Mouse (Mus musculus): ENCODE results near the gene Grk6. TPM values are rescaled to one million over a fixed set of nuclear protein-coding genes. Genes with fewer than 3 reads are reported as not detected.
A peak's percentile ranks its signal among the peaks of the same experiment; 100 is the strongest.

The Grk6 gene
- polyA plus RNA-seq, 1 experiment, result 189 TPM

- no peak for DNase-seq (ENCODE audit: low read depth in 1 of 2, low spot score in 2 of 2)
- Histone ChIP-seq H3K36me3 (ENCODE audit: control insufficient read depth, insufficient read depth, low read length) (no peaks in the 10 kb centered on the region), H3K4me1 (ENCODE audit: control insufficient read depth, insufficient read depth, insufficient read length) (peaks cover 28% of the 10 kb centered on the region), H3K27me3 (ENCODE audit: control insufficient read depth, insufficient read depth, low read length) (no peaks in the 10 kb centered on the region; the same call in 1 of the 2 replicates), H3K4me3 (ENCODE audit: extremely low read depth, insufficient read depth, insufficient read length) (peak overlapping the region; percentile 63; the same call in 1 of the 2 replicates), H3K27ac (ENCODE audit: insufficient read depth, low read length) (0 out of 2 replicates have a peak overlapping the region, but pooled peaks have one; percentile 3)
- TF ChIP-seq POLR2A (IDR thresholded peaks at IDR 0.05; ENCODE audit: low read depth, low read length) (no peak), CTCF (IDR thresholded peaks at IDR 0.05; ENCODE audit: extremely low read depth, insufficient read depth, insufficient read length, insufficient replicate concordance) (no peak)
- 1% methylated on average over 31 of the region's 31 CpGs for WGBS
Measured at GRCm38 (mm10) chr13:55471819-55472131, 26.9 kb downstream of the Grk6 start.

GRCm38 (mm10) chr13:55472132-55473022, 27.5 kb downstream of the Grk6 start:
- H3K4me3 ChIP-seq (ENCODE audit: extremely low read depth, insufficient read depth, insufficient read length), result peak overlapping the region; percentile 63
- H3K27ac ChIP-seq (ENCODE audit: insufficient read depth, low read length), result 0 out of 2 replicates have a peak overlapping the region, but pooled peaks have one; percentile 8
- H3K36me3 ChIP-seq (ENCODE audit: control insufficient read depth, insufficient read depth, low read length), result no peaks in the 10 kb centered on the region
- TF ChIP-seq POLR2A (IDR thresholded peaks at IDR 0.05; ENCODE audit: low read depth, low read length) (no peak), CTCF (IDR thresholded peaks at IDR 0.05; ENCODE audit: extremely low read depth, insufficient read depth, insufficient read length, insufficient replicate concordance) (no peak)
- peak in 1 of 2 experiments; percentile 59 for DNase-seq (ENCODE audit: low read depth in 1 of 2, low spot score in 2 of 2)
- peaks cover 28% of the 10 kb centered on the region for H3K4me1 ChIP-seq (ENCODE audit: control insufficient read depth, insufficient read depth, insufficient read length)
- WGBS, result 1% methylated on average over 102 of the region's 103 CpGs
- no peaks in the 10 kb centered on the region; the same call in 1 of the 2 replicates for H3K27me3 ChIP-seq (ENCODE audit: control insufficient read depth, insufficient read depth, low read length)

GRCm38 (mm10) chr13:55473076-55473831, 28.4 kb downstream of the Grk6 start:
- peak in 1 of 2 experiments; percentile 44 for DNase-seq (ENCODE audit: low read depth in 1 of 2, low spot score in 2 of 2)
- no peaks in the 10 kb centered on the region for H3K36me3 ChIP-seq (ENCODE audit: control insufficient read depth, insufficient read depth, low read length)
- TF ChIP-seq CTCF (IDR thresholded peaks at IDR 0.05; ENCODE audit: extremely low read depth, insufficient read depth, insufficient read length, insufficient replicate concordance), result no peak
- no peak for TF ChIP-seq POLR2A (IDR thresholded peaks at IDR 0.05; ENCODE audit: low read depth, low read length)
- H3K4me1 ChIP-seq (ENCODE audit: control insufficient read depth, insufficient read depth, insufficient read length), result peaks cover 26% of the 10 kb centered on the region
- H3K4me3 ChIP-seq (ENCODE audit: extremely low read depth, insufficient read depth, insufficient read length), result peak overlapping the region; percentile 63; the same call in 1 of the 2 replicates
- H3K27ac ChIP-seq (ENCODE audit: insufficient read depth, low read length), result no peak overlapping the region
- H3K27me3 ChIP-seq (ENCODE audit: control insufficient read depth, insufficient read depth, low read length), result no peaks in the 10 kb centered on the region; the same call in 1 of the 2 replicates
- WGBS, result 30% methylated on average over 18 of the region's 18 CpGs

GRCm38 (mm10) chr13:55473961-55474360, 29.1 kb downstream of the Grk6 start:
- 70% methylated on average over 11 of the region's 11 CpGs for WGBS
- Histone ChIP-seq H3K36me3 (ENCODE audit: control insufficient read depth, insufficient read depth, low read length) (no peaks in the 10 kb centered on the region), H3K27ac (ENCODE audit: insufficient read depth, low read length) (no peak overlapping the region), H3K4me3 (ENCODE audit: extremely low read depth, insufficient read depth, insufficient read length) (no peak overlapping the region), H3K4me1 (ENCODE audit: control insufficient read depth, insufficient read depth, insufficient read length) (peaks cover 30% of the 10 kb centered on the region), H3K27me3 (ENCODE audit: control insufficient read depth, insufficient read depth, low read length) (no peaks in the 10 kb centered on the region; the same call in 1 of the 2 replicates)
- no peak for DNase-seq (ENCODE audit: low read depth in 1 of 2, low spot score in 2 of 2)
- TF ChIP-seq CTCF (IDR thresholded peaks at IDR 0.05; ENCODE audit: extremely low read depth, insufficient read depth, insufficient read length, insufficient replicate concordance), result no peak

GRCm38 (mm10) chr13:55474621-55475069, 29.8 kb downstream of the Grk6 start:
- WGBS, result 55% methylated on average over 5 of the region's 5 CpGs
- DNase-seq (ENCODE audit: low read depth in 1 of 2, low spot score in 2 of 2), result no peak
- no peak overlapping the region for H3K4me3 ChIP-seq (ENCODE audit: extremely low read depth, insufficient read depth, insufficient read length)
- H3K36me3 ChIP-seq (ENCODE audit: control insufficient read depth, insufficient read depth, low read length), result no peaks in the 10 kb centered on the region
- H3K27me3 ChIP-seq (ENCODE audit: control insufficient read depth, insufficient read depth, low read length), result no peaks in the 10 kb centered on the region; the same call in 1 of the 2 replicates
- TF ChIP-seq POLR2A (IDR thresholded peaks at IDR 0.05; ENCODE audit: low read depth, low read length) (no peak), CTCF (IDR thresholded peaks at IDR 0.05; ENCODE audit: extremely low read depth, insufficient read depth, insufficient read length, insufficient replicate concordance) (no peak)
- H3K27ac ChIP-seq (ENCODE audit: insufficient read depth, low read length), result no peak overlapping the region
- peaks cover 31% of the 10 kb centered on the region for H3K4me1 ChIP-seq (ENCODE audit: control insufficient read depth, insufficient read depth, insufficient read length)

- Histone ChIP-seq H3K27me3 (ENCODE audit: control insufficient read depth, insufficient read depth, low read length) (no peaks in the 10 kb centered on the region; the same call in 1 of the 2 replicates), H3K27ac (ENCODE audit: insufficient read depth, low read length) (no peak overlapping the region), H3K4me1 (ENCODE audit: control insufficient read depth, insufficient read depth, insufficient read length) (peaks cover 31% of the 10 kb centered on the region), H3K4me3 (ENCODE audit: extremely low read depth, insufficient read depth, insufficient read length) (no peak overlapping the region), H3K36me3 (ENCODE audit: control insufficient read depth, insufficient read depth, low read length) (no peaks in the 10 kb centered on the region)
- TF ChIP-seq CTCF (IDR thresholded peaks at IDR 0.05; ENCODE audit: extremely low read depth, insufficient read depth, insufficient read length, insufficient replicate concordance) (no peak), POLR2A (IDR thresholded peaks at IDR 0.05; ENCODE audit: low read depth, low read length) (no peak)
- DNase-seq (ENCODE audit: low read depth in 1 of 2, low spot score in 2 of 2), result no peak
- WGBS, result 89% methylated on average over 5 of the region's 5 CpGs
Measured at GRCm38 (mm10) chr13:55475750-55476149, 30.9 kb downstream of the Grk6 start.
